Mouse (Mus musculus) splenic B cell, adult 2 months (primary cell): ENCODE results near the gene Kit.

Experiments used
- DNase-seq: peaks from one replicate; pipeline ENCODE4 v3.0.0-alpha.2; 2011; ENCODE audit warnings: low read depth, low spot score
- H3K27me3 ChIP-seq: 2 replicates; pipeline ENCODE4 v1.6.1; 2012; ENCODE audit warnings: mild to moderate bottlenecking, low read length, moderate library complexity, mixed read lengths; ENCODE audit not compliant: control insufficient read depth, poor library complexity, insufficient read depth, severe bottlenecking
- H3K36me3 ChIP-seq: 2 replicates; pipeline ENCODE4 v1.6.1; 2012; ENCODE audit warnings: mild to moderate bottlenecking, low read length, moderate library complexity, mixed read lengths; ENCODE audit not compliant: control insufficient read depth, poor library complexity, insufficient read depth, severe bottlenecking

Gene Kit

DNA sequence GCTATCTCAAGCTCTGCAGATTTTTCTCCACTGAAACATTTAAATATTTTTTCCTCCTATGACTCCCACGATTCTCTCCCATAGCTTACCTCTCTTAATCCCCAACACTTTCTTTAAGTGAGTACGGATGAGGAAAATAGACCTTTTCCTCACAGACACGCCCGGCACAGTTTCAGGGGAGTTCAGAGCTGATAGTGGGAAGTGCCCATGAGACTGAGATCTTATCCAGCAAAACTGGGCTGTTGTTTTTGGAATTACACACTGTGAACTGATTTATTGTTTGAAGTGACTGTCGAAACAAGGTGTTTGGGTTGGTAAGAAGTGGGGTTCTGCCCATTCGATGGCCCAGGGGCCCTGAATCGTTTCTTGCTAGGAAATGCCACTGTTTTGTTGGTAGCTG lies 124.4 kb downstream of the Kit start:
- Histone ChIP-seq H3K27me3 (no peaks in the 10 kb centered on the region), H3K36me3 (no peaks in the 10 kb centered on the region)
- DNase-seq, result no peak

DNA sequence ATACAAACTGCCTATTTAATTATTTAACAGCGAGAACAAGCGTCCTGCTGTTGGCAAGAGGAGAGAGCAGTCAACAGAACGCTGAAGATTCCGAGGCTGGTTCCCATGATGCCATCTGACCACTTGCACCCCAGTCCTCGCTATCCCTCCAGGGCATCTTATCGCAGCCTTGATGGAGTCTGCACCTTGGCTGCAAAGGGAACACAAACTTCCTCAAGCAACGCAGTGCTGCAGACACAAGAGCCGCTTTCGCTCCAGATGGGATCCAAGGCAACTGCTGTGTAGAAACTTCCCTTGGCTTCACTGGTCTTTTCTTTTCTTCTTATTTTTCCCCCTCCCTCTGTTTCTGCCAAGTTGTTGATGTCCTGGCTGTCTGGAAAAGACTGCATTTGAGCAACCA lies 124.8 kb downstream of the Kit start:
- no peak for DNase-seq
- Histone ChIP-seq H3K36me3 (no peaks in the 10 kb centered on the region), H3K27me3 (no peaks in the 10 kb centered on the region)

DNA sequence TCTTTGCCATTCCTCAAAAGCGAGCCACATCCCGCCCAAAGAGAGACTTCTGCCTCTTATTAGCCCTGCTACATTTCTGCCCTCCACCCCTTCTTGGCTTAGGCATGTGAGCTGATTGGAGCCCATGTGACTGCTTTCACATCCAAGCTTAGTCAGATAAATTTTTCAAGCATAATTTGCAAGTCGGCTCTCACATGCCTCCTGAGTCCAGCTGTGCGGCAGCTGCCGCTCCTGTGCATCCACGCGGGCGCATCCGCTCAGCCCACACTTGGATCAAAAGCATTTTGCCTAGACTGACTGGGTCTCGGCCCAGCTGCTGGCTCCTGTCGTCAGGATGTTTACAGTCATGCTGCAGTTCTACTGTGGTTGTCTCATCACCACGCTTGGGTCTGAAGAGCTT lies 126.9 kb downstream of the Kit start:
- no peak for DNase-seq
- Histone ChIP-seq H3K36me3 (no peaks in the 10 kb centered on the region), H3K27me3 (no peaks in the 10 kb centered on the region)

DNA sequence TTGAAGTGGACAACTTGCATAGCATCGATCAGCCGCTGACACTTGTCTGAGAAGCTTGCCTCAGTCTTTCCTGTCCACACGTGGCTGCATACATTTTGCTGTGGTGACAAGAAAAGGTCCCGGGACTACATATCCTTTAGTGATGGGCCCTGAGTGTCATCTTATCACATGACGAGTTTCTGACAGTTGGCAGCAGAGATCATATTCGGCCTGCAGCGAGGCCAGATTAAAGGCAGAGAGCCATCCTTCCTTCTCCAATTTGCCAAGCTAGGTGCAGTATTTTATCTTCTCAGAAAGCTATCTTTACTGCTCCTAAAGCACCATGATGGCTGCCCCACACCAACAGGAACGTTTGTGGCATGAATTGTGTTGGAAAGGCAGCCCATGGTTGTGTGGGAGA lies 127.4 kb downstream of the Kit start:
- Histone ChIP-seq H3K27me3 (no peaks in the 10 kb centered on the region), H3K36me3 (no peaks in the 10 kb centered on the region)
- DNase-seq, result no peak

DNA sequence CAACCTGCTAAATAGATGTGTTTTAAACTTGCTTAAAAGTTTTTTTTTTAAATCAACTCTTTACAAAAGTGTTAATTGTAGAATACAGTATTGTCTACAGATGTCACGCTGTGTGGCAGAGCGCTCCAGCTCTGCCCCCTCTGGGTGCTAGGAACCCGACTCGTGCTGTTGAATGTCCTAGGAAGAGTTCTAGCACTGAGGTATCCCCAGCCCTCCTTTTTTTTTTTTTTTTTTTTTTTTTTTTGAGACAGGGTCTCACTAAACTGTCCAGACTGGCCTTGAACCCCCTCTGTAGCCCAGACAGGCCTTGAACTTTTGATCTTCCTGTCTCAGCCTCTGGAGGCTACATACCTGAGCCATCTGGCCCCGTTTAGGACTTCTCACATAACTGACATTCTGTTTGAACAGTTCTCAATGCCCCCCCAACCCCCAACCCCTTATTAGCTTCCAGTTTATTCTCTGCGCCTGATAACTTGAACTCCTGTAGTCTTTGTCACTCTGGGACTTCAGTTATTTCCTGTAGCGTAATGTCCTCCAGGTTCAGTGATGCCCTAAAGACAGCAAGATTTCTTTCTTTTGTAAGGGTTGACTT lies 130.0 kb downstream of the Kit start:
- no peak for DNase-seq
- Histone ChIP-seq H3K36me3 (no peaks in the 10 kb centered on the region), H3K27me3 (no peaks in the 10 kb centered on the region)

DNA sequence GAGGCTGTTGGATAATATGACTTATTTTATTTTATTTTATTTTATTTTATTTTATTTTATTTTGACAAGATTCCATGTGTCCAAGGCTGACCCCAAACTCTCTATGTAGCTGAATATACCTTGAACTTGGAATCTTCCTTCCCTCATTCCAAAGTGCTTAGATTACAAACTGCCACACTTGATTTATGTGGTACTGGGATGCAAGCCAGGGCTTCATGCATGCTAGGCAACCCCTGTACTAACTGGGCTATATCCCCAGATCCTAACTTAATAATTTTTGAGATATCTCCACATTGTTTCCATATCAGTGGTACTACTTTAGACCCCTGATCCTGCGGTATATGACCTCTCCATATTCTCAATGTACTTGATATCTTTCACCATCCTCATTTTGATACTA lies 130.7 kb downstream of the Kit start:
- no peaks in the 10 kb centered on the region for H3K36me3 ChIP-seq
- no peak for DNase-seq
- no peaks in the 10 kb centered on the region for H3K27me3 ChIP-seq
